Mouse (Mus musculus): ENCODE results near the gene Nkx2-2. TPM values are rescaled to one million over a fixed set of nuclear protein-coding genes. Genes with fewer than 3 reads are reported as not detected.

The Nkx2-2 gene
- polyA plus RNA-seq (2012; rRNA removed): 6.1 and 8.0 TPM in 2 replicates

- no peaks in the 10 kb centered on the region for H3K4me1 ChIP-seq (ENCODE audit: control insufficient read depth, insufficient read depth, low read length)
- H3K4me3 ChIP-seq (ENCODE audit: insufficient read depth, low read length): peak within 1 kb of the TSS; percentile 28
- TF ChIP-seq CTCF (IDR thresholded peaks at IDR 0.05; ENCODE audit: extremely low read depth, insufficient read depth, low read length): no peak
- no peak for TF ChIP-seq POLR2A (IDR thresholded peaks at IDR 0.05; ENCODE audit: extremely low read depth, insufficient read depth, low read length)
- H3K27ac ChIP-seq (ENCODE audit: insufficient read depth, low read length): no peak within 1 kb of the TSS
Observed at GRCm38 (mm10) chr2:147193271-147194255, at the start of gene Nkx2-2. TSS of gene Nkx2-2 (minus strand) at chr2:147194243.

- H3K4me3 ChIP-seq (ENCODE audit: insufficient read depth, low read length): no peak overlapping the region
- H3K4me1 ChIP-seq (ENCODE audit: control insufficient read depth, insufficient read depth, low read length): no peaks in the 10 kb centered on the region
- H3K27ac ChIP-seq (ENCODE audit: insufficient read depth, low read length): no peak overlapping the region
- no peak for TF ChIP-seq POLR2A (IDR thresholded peaks at IDR 0.05; ENCODE audit: extremely low read depth, insufficient read depth, low read length)
- TF ChIP-seq CTCF (IDR thresholded peaks at IDR 0.05; ENCODE audit: extremely low read depth, insufficient read depth, low read length): no peak
Observed at GRCm38 (mm10) chr2:147235707-147236290, 41.8 kb upstream of the Nkx2-2 start.

- H3K27ac ChIP-seq (ENCODE audit: insufficient read depth, low read length): no peak overlapping the region
- H3K4me3 ChIP-seq (ENCODE audit: insufficient read depth, low read length): no peak overlapping the region
- TF ChIP-seq CTCF (IDR thresholded peaks at IDR 0.05; ENCODE audit: extremely low read depth, insufficient read depth, low read length) (no peak), POLR2A (IDR thresholded peaks at IDR 0.05; ENCODE audit: extremely low read depth, insufficient read depth, low read length) (no peak)
- no peaks in the 10 kb centered on the region for H3K4me1 ChIP-seq (ENCODE audit: control insufficient read depth, insufficient read depth, low read length)
Observed at GRCm38 (mm10) chr2:147231175-147231574, 37.1 kb upstream of the Nkx2-2 start.

- Histone ChIP-seq H3K4me3 (ENCODE audit: insufficient read depth, low read length) (no peak overlapping the region), H3K27ac (ENCODE audit: insufficient read depth, low read length) (no peak overlapping the region), H3K4me1 (ENCODE audit: control insufficient read depth, insufficient read depth, low read length) (no peaks in the 10 kb centered on the region)
- TF ChIP-seq POLR2A (IDR thresholded peaks at IDR 0.05; ENCODE audit: extremely low read depth, insufficient read depth, low read length): no peak
- no peak for TF ChIP-seq CTCF (IDR thresholded peaks at IDR 0.05; ENCODE audit: extremely low read depth, insufficient read depth, low read length)
Observed at GRCm38 (mm10) chr2:147205076-147205615, 11.1 kb upstream of the Nkx2-2 start.

DNA sequence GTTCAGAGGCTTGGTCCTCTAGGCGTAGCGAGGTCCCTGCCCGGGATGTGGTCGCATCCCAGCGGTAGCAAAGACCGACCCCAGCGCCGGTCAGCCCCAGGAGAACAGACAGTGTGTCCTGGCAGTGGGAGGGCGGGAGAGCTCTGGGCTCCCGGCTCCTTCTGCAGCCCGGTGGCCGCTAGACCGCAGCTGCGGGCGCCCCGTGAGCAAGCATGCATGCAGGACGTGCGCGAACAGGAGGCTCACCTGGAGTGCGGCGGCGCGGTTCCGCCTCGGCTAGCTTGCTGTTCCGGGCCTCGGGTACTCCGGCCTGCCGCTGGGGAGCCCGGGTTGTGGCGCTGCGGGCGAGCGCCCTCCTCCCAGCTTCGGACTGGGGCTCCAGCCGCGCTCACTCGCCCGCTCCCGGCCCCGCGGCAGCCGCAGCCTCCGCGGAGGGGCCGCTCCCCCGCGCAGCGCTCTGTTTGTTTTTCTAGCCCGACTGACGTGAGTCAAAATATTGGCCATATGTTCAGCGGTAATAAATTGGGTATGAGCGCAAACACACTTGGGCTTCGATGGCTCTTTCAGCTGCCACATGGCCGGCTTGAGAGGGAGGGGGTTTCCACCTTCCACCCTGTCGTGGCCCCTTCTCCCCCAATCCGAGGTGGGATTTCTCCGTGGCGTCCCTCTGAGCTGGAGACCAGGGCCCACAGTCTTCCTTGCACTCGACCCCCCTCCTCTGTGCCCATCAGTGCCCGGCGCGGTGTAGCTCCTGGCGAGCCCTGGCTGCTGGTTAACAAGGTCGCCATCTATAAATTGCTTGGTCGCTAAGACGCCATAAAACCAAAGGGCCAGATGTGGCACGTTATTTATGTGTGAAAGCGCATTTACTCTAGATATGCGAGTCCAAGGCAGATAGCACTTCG is 920 bp upstream of the Nkx2-2 start:
- TF ChIP-seq CTCF (IDR thresholded peaks at IDR 0.05; ENCODE audit: extremely low read depth, insufficient read depth, low read length): no peak
- Histone ChIP-seq H3K4me3 (ENCODE audit: insufficient read depth, low read length) (peak overlapping the region; percentile 28; the same call in 1 of the 2 replicates), H3K27ac (ENCODE audit: insufficient read depth, low read length) (no peak overlapping the region), H3K4me1 (ENCODE audit: control insufficient read depth, insufficient read depth, low read length) (no peaks in the 10 kb centered on the region)

- H3K4me1 ChIP-seq (ENCODE audit: control insufficient read depth, insufficient read depth, low read length): no peaks in the 10 kb centered on the region
- no peak overlapping the region for H3K27ac ChIP-seq (ENCODE audit: insufficient read depth, low read length)
- TF ChIP-seq POLR2A (IDR thresholded peaks at IDR 0.05; ENCODE audit: extremely low read depth, insufficient read depth, low read length) (no peak), CTCF (IDR thresholded peaks at IDR 0.05; ENCODE audit: extremely low read depth, insufficient read depth, low read length) (no peak)
- H3K4me3 ChIP-seq (ENCODE audit: insufficient read depth, low read length): no peak overlapping the region
Observed at GRCm38 (mm10) chr2:147192731-147193130, 1.3 kb downstream of the Nkx2-2 start.

GRCm38 (mm10) chr2:147190316-147191021 is 3.6 kb downstream of the Nkx2-2 start:
- H3K4me3 ChIP-seq (ENCODE audit: insufficient read depth, low read length): no peak overlapping the region
- no peak for TF ChIP-seq CTCF (IDR thresholded peaks at IDR 0.05; ENCODE audit: extremely low read depth, insufficient read depth, low read length)
- TF ChIP-seq POLR2A (IDR thresholded peaks at IDR 0.05; ENCODE audit: extremely low read depth, insufficient read depth, low read length): no peak
- no peak overlapping the region for H3K27ac ChIP-seq (ENCODE audit: insufficient read depth, low read length)
- no peaks in the 10 kb centered on the region for H3K4me1 ChIP-seq (ENCODE audit: control insufficient read depth, insufficient read depth, low read length)

- TF ChIP-seq CTCF (IDR thresholded peaks at IDR 0.05; ENCODE audit: extremely low read depth, insufficient read depth, low read length) (no peak), POLR2A (IDR thresholded peaks at IDR 0.05; ENCODE audit: extremely low read depth, insufficient read depth, low read length) (no peak)
- Histone ChIP-seq H3K27ac (ENCODE audit: insufficient read depth, low read length) (no peak overlapping the region), H3K4me1 (ENCODE audit: control insufficient read depth, insufficient read depth, low read length) (no peaks in the 10 kb centered on the region)
Observed at GRCm38 (mm10) chr2:147189546-147190315, 4.3 kb downstream of the Nkx2-2 start.

More at GRCm38 (mm10) chr2:147189546-147190315, 4.3 kb downstream of the Nkx2-2 start:
- H3K4me3 ChIP-seq (ENCODE audit: insufficient read depth, low read length): no peak overlapping the region

All from cortical plate, adult 2 months (tissue).